Mouse (Mus musculus) midbrain, embryonic 16.5 days (tissue): ENCODE measurements around the gene Cep164. TPM values are rescaled to one million over a fixed set of nuclear protein-coding genes. Genes with fewer than 3 reads are reported as not detected.

Experiments used
- ATAC-seq: fragments of 200-750 bp; cut with Nextera tagmentation; 2 replicates; pipeline ENCODE4 v1.8.0; 2017; ENCODE audit warnings: moderate TSS enrichment
- H3K27ac ChIP-seq: fragments of 300-500 bp; sonication (generic); 2 replicates; pipeline ENCODE4 v1.5.1; 2014; ENCODE audit warnings: mild to moderate bottlenecking, low read length, mixed read lengths
- H3K27me3 ChIP-seq: fragments of 300-500 bp; sonication (generic); 2 replicates; pipeline ENCODE4 v1.6.1; 2014; ENCODE audit warnings: low read depth, low read length, mixed read lengths; ENCODE audit not compliant: control insufficient read depth, insufficient read depth
- H3K36me3 ChIP-seq: fragments of 300-500 bp; sonication (generic); 2 replicates; pipeline ENCODE4 v1.6.1; 2014; ENCODE audit warnings: mild to moderate bottlenecking, low read length, moderate library complexity, mixed read lengths; ENCODE audit not compliant: control insufficient read depth, insufficient read depth
- H3K4me1 ChIP-seq: fragments of 300-500 bp; sonication (generic); 2 replicates; pipeline ENCODE4 v1.6.1; 2014; ENCODE audit warnings: mild to moderate bottlenecking, low read length, mixed read lengths; ENCODE audit not compliant: control insufficient read depth, insufficient read depth
- H3K4me2 ChIP-seq: fragments of 300-500 bp; sonication (generic); 2 replicates; pipeline ENCODE4 v1.6.1; 2014; ENCODE audit warnings: mild to moderate bottlenecking, low read length, mixed read lengths
- H3K4me3 ChIP-seq: fragments of 300-500 bp; sonication (generic); 2 replicates; pipeline ENCODE4 v1.5.1; 2014; ENCODE audit warnings: low read depth, mild to moderate bottlenecking, low read length, moderate library complexity, mixed read lengths
- H3K9ac ChIP-seq: fragments of 300-500 bp; sonication (generic); 2 replicates; pipeline ENCODE4 v1.6.1; 2014; ENCODE audit warnings: low read depth, low read length, mixed read lengths
- H3K9me3 ChIP-seq: fragments of 300-500 bp; sonication (generic); replicated peaks from 2 replicates; pipeline ENCODE4 v1.6.1; 2014; ENCODE audit warnings: mild to moderate bottlenecking, low read length, mixed read lengths; ENCODE audit not compliant: control insufficient read depth, poor library complexity, severe bottlenecking
- WGBS: fragments of 180-500 bp; shearing (Covaris S2); extraction: QIAGEN DNeasy Blood & Tissue Kit; methylation state at CpG from one replicate; pipeline ENCODE4 v1.1.7; 2014; 5-methylcytosine and 5-hydroxymethylcytosine counted together
- polyA plus RNA-seq: library from polyadenylated mRNA; unstranded; fragments of >200 nt; fragmentation: Nextera tagmentation; extraction: Ambion mirVana; gene quantifications from 2 replicates; pipeline ENCODE4 v1.2.1, GENCODE M21; 2015

Cep164 gene
- polyA plus RNA-seq, 1 experiment from 2014 or later, result 12.7 TPM

DNA sequence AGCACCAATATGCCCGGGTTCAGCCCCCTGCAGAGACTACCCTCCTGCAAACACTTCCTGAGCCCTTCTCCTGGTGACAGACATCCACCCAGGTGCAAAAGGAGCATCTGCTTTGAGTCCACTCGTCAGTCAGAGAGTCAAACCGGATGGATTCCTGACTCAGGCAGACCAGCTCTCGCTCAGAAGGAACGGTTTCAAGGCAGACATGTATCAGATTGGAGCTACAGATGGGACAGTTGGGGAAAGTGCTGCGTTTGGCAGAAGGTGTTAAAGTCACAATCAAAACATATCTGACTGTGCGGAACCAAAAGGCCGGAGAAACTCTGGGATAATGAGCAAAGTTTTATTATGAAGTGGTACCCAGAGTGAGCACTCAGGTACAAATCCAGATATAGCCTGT is 29.1 kb downstream of the Cep164 start:
- 84% methylated on average over 8 of the region's 8 CpGs for WGBS
- Histone ChIP-seq H3K36me3 (peaks cover 3% of the 10 kb centered on the region; the same call in 1 of the 2 replicates), H3K4me3 (no peak overlapping the region), H3K4me1 (peaks cover 7% of the 10 kb centered on the region; the same call in 1 of the 2 replicates), H3K27me3 (no peaks in the 10 kb centered on the region), H3K27ac (no peak overlapping the region), H3K9me3 (no peaks in the 10 kb centered on the region), H3K4me2 (no peak overlapping the region), H3K9ac (no peak overlapping the region)
- no peak for ATAC-seq

GRCm38 (mm10) chr9:45798467-45799164 is 29.9 kb downstream of the Cep164 start:
- no peaks in the 10 kb centered on the region for H3K9me3 ChIP-seq
- H3K36me3 ChIP-seq, result 0 out of 2 replicates have a peak, but pooled peaks cover 2% of the 10 kb centered on the region
- H3K4me2 ChIP-seq, result no peak overlapping the region
- 10% methylated on average over 13 of the region's 13 CpGs for WGBS
- no peak overlapping the region for H3K4me3 ChIP-seq
- peaks cover 7% of the 10 kb centered on the region; the same call in 1 of the 2 replicates for H3K4me1 ChIP-seq
- H3K27ac ChIP-seq, result peak overlapping the region; percentile 56
- no peak overlapping the region; the same call in 1 of the 2 replicates for H3K9ac ChIP-seq
- H3K27me3 ChIP-seq, result no peaks in the 10 kb centered on the region
- peak; percentile 82 for ATAC-seq

DNA sequence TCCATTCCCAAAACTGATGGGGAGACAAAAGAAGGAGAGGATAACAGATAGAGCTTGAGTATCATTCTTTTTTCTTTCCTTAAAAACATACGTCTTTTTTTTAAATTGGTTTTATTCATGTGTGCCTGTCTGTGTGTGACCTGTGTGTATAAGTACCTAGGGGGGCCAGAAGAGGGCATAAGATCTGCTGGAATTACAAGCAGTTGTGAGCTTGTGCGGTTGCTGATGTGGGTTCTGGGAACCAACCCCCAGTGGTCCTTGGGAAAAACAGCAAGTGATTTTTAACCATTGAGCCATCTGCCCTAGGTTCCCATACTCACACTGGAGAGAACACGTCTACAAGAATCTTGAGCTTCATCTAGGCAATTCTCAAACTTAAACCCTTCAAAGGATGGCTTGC is 31.2 kb downstream of the Cep164 start:
- H3K4me1 ChIP-seq, result peaks cover 7% of the 10 kb centered on the region; the same call in 1 of the 2 replicates
- no peaks in the 10 kb centered on the region for H3K27me3 ChIP-seq
- H3K9me3 ChIP-seq, result no peaks in the 10 kb centered on the region
- no peak overlapping the region for H3K9ac ChIP-seq
- H3K27ac ChIP-seq, result no peak overlapping the region
- 70% methylated on average over 3 of the region's 3 CpGs for WGBS
- H3K4me2 ChIP-seq, result no peak overlapping the region
- ATAC-seq, result no peak
- H3K4me3 ChIP-seq, result no peak overlapping the region
- 0 out of 2 replicates have a peak, but pooled peaks cover 4% of the 10 kb centered on the region for H3K36me3 ChIP-seq

DNA sequence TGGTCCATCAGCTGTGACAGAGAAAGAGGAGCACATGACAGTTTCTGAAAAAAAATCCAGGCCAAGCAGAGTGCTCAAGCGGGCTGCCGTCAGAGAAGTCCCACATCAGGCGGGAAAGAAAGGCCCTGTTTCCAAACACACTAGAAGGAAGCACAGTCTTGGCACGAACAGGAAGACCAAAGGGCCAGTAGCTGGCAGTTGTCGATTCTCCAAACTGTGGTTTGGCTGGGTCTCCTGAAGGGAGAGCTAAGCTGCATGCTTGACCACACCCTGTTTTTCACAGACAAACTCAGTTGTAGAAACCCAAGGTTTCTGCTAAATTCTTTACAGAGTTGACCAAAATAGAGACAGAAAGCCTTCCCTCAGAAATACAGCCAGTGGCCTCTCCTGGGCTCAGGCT is 32.8 kb downstream of the Cep164 start:
- 90% methylated on average over 5 of the region's 5 CpGs for WGBS
- Histone ChIP-seq H3K27me3 (no peaks in the 10 kb centered on the region), H3K27ac (no peak overlapping the region), H3K4me2 (no peak overlapping the region), H3K4me3 (no peak overlapping the region), H3K36me3 (0 out of 2 replicates have a peak, but pooled peaks cover 3% of the 10 kb centered on the region), H3K9ac (no peak overlapping the region), H3K4me1 (peaks cover 7% of the 10 kb centered on the region; the same call in 1 of the 2 replicates), H3K9me3 (no peaks in the 10 kb centered on the region)
- ATAC-seq, result no peak

- Histone ChIP-seq H3K4me1 (peaks cover 6% of the 10 kb centered on the region; the same call in 1 of the 2 replicates), H3K27me3 (no peaks in the 10 kb centered on the region), H3K27ac (no peak overlapping the region), H3K4me2 (no peak overlapping the region), H3K36me3 (0 out of 2 replicates have a peak, but pooled peaks cover 4% of the 10 kb centered on the region), H3K4me3 (no peak overlapping the region), H3K9me3 (no peaks in the 10 kb centered on the region), H3K9ac (no peak overlapping the region)
- no peak for ATAC-seq
- 79% methylated on average over 6 of the region's 6 CpGs for WGBS
Measured at GRCm38 (mm10) chr9:45793697-45794096, 34.8 kb downstream of the Cep164 start.

DNA sequence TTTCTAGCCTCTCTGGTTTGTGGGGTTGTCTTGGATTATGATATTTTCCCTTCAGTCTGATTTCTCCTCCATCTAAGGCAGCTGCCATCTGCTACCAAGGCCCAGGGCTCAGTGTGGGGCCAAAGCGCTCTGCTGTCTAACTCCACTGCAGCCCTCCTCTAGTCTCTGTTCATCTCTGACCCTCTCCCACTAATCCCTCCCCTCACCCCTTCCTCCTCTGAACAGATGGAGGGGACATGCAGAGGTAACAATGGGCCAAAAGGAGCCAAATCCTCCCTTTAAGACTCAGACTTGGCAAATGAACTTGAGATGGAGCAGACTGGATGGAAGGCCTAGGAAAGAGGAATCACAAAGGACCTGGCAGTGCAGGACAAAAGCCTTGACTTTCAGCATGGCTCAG is 36.3 kb downstream of the Cep164 start:
- no peak for ATAC-seq
- 0 out of 2 replicates have a peak, but pooled peaks cover 4% of the 10 kb centered on the region for H3K36me3 ChIP-seq
- H3K9me3 ChIP-seq, result no peaks in the 10 kb centered on the region
- no peak overlapping the region for H3K4me3 ChIP-seq
- no peak overlapping the region for H3K27ac ChIP-seq
- no peaks in the 10 kb centered on the region for H3K27me3 ChIP-seq
- WGBS, result 50% methylated on average over 1 of the region's 1 CpGs
- no peaks in the 10 kb centered on the region for H3K4me1 ChIP-seq
- no peak overlapping the region for H3K4me2 ChIP-seq
- no peak overlapping the region for H3K9ac ChIP-seq

DNA sequence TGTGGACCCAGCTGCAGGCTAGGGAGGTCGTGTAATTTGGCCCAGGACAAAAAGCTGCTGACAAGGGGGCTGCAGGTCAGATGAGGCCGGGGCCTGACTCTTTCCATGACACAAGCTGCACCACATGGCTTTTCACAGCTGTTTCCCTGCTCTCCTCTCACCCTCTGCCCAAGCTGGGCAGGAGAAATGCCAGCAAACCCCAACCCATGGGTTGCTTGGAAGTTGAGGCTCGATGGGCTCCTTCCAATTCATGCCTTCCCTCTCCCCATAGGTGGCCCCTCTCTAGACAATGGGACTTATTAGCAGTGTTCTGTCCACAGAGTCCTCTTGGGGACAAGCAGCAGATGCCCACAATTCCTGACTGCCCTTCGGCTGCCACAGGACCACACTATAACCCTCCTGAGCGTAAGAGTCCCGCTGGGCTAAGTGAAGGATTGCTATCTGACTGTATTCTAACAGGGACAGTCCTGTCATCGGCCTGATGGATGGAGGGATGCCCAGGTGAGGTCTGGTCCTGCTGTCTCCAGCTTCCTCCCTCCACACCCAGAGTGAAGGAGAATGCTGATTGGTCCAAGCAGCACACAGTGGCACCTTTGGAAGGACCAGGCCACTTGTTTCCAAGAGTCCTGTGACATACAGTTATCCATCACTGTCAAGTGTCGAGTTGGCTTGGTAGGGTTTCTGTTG is 36.9 kb downstream of the Cep164 start:
- ATAC-seq, result no peak
- no peak overlapping the region for H3K4me3 ChIP-seq
- no peak overlapping the region for H3K4me2 ChIP-seq
- H3K27me3 ChIP-seq, result no peaks in the 10 kb centered on the region
- 77% methylated on average over 8 of the region's 8 CpGs for WGBS
- 0 out of 2 replicates have a peak, but pooled peaks cover 4% of the 10 kb centered on the region for H3K36me3 ChIP-seq
- no peaks in the 10 kb centered on the region for H3K4me1 ChIP-seq
- no peak overlapping the region for H3K27ac ChIP-seq
- no peak overlapping the region for H3K9ac ChIP-seq
- no peaks in the 10 kb centered on the region for H3K9me3 ChIP-seq

- no peak overlapping the region for H3K4me2 ChIP-seq
- 0 out of 2 replicates have a peak, but pooled peaks cover 5% of the 10 kb centered on the region for H3K4me1 ChIP-seq
- H3K27ac ChIP-seq, result no peak overlapping the region
- H3K9ac ChIP-seq, result no peak overlapping the region; the same call in 1 of the 2 replicates
- WGBS, result 55% methylated on average over 5 of the region's 5 CpGs
- H3K4me3 ChIP-seq, result no peak overlapping the region
- no peaks in the 10 kb centered on the region for H3K27me3 ChIP-seq
- ATAC-seq, result no peak
- H3K9me3 ChIP-seq, result no peaks in the 10 kb centered on the region
- H3K36me3 ChIP-seq, result 0 out of 2 replicates have a peak, but pooled peaks cover 4% of the 10 kb centered on the region
Measured at GRCm38 (mm10) chr9:45788405-45788804, 40.1 kb downstream of the Cep164 start.

GRCm38 (mm10) chr9:45787547-45787946 is 40.9 kb downstream of the Cep164 start:
- H3K27me3 ChIP-seq, result no peaks in the 10 kb centered on the region
- no peak overlapping the region for H3K9ac ChIP-seq
- no peak overlapping the region for H3K4me3 ChIP-seq
- 83% methylated on average over 6 of the region's 6 CpGs for whole genome bisulfite sequencing
- H3K27ac ChIP-seq, result no peak overlapping the region
- no peaks in the 10 kb centered on the region for H3K9me3 ChIP-seq
- 0 out of 2 replicates have a peak, but pooled peaks cover 9% of the 10 kb centered on the region for H3K4me1 ChIP-seq
- ATAC-seq, result no peak
- 0 out of 2 replicates have a peak, but pooled peaks cover 3% of the 10 kb centered on the region for H3K36me3 ChIP-seq
- no peak overlapping the region for H3K4me2 ChIP-seq
